Mouse (Mus musculus): ENCODE measurements around the gene Syndig1l. TPM values are rescaled to one million over a fixed set of nuclear protein-coding genes. Genes with fewer than 3 reads are reported as not detected.

Gene Syndig1l
- polyA plus RNA-seq, 1 experiment = not detected

- Histone ChIP-seq H3K79me2 (ENCODE audit: control insufficient read depth, insufficient read depth) (no peaks in the 10 kb centered on the region), H3K36me3 (ENCODE audit: control insufficient read depth, insufficient read depth) (no peaks in the 10 kb centered on the region), H3K4me3 (no peak overlapping the region), H3K4me2 (ENCODE audit: low read depth) (no peak overlapping the region), H3ac (ENCODE audit: control insufficient read depth, insufficient read length) (no peak overlapping the region), H3K27me3 (ENCODE audit: control insufficient read depth, insufficient read depth, insufficient read length) (peaks cover 29% of the 10 kb centered on the region)
- TF ChIP-seq MYOD1 (IDR thresholded peaks at IDR 0.05; ENCODE audit: control insufficient read depth in 1 of 3, insufficient read length in 2 of 3, low read depth in 2 of 3) = no peak
- TF ChIP-seq CEBPB (IDR thresholded peaks at IDR 0.05; ENCODE audit: insufficient read depth, poor library complexity, severe bottlenecking) = no peak
- no peak for TF ChIP-seq MAX (IDR thresholded peaks at IDR 0.05; ENCODE audit: low read depth)
- TF ChIP-seq TCF3 (IDR thresholded peaks at IDR 0.05; ENCODE audit: insufficient read length, low read depth) = no peak
These were observed 66.8 kb downstream of the Syndig1l start for GRCm38 (mm10) chr12:84631867-84632266.

Other genes starting within 250 kb of the Syndig1l start
- 2.6 TPM for gene Aldh6a1, start 247.8 kb downstream of the Syndig1l start, polyA plus RNA-seq (2012; fragmentation: generic; extraction: Trizol)
- gene Lin52, start 247.4 kb downstream of the Syndig1l start, polyA plus RNA-seq (2012; fragmentation: generic; extraction: Trizol) = 3.6 TPM
- not detected for gene Vsx2, start 129.1 kb downstream of the Syndig1l start, polyA plus RNA-seq (2012; fragmentation: generic; extraction: Trizol)
- gene Abcd4, start 81.4 kb downstream of the Syndig1l start, polyA plus RNA-seq (2012; fragmentation: generic; extraction: Trizol) = 16.4 TPM
- gene Vrtn, start 57.8 kb downstream of the Syndig1l start, polyA plus RNA-seq (2012; fragmentation: generic; extraction: Trizol) = not detected
- 188 TPM for gene Npc2, start 74.3 kb upstream of the Syndig1l start, polyA plus RNA-seq (2012; fragmentation: generic; extraction: Trizol)
- 51.2 TPM for gene Isca2, start 74.4 kb upstream of the Syndig1l start, polyA plus RNA-seq (2012; fragmentation: generic; extraction: Trizol)
- 19.7 TPM for gene Ltbp2, start 177.7 kb upstream of the Syndig1l start, polyA plus RNA-seq (2012; fragmentation: generic; extraction: Trizol)